Mouse (Mus musculus) lung, embryonic 14.5 days (tissue): Measurements from ENCODE around the gene Cth. TPM values are rescaled to one million over a fixed set of nuclear protein-coding genes. Genes with fewer than 3 reads are reported as not detected.

Experiments
- ATAC-seq: fragments of 200-750 bp; cut with Nextera tagmentation; 2 replicates; pipeline ENCODE4 v1.8.0; 2017; ENCODE audit warnings: mild to moderate bottlenecking, moderate TSS enrichment, moderate library complexity; ENCODE audit not compliant: insufficient read depth
- DNase-seq: peaks from one replicate; pipeline ENCODE4 v3.0.0-alpha.2; 2015
- H3K27ac ChIP-seq: fragments of 300-500 bp; sonication (generic); 2 replicates; pipeline ENCODE4 v1.5.1; 2014; ENCODE audit warnings: low read depth, mild to moderate bottlenecking, moderate library complexity
- H3K27me3 ChIP-seq: fragments of 300-500 bp; sonication (generic); 2 replicates; pipeline ENCODE4 v1.6.1; 2014; ENCODE audit warnings: low read length, control low read depth; ENCODE audit not compliant: insufficient read depth
- H3K36me3 ChIP-seq: fragments of 300-500 bp; sonication (generic); 2 replicates; pipeline ENCODE4 v1.6.1; 2014; ENCODE audit warnings: control low read depth; ENCODE audit not compliant: insufficient read depth
- H3K4me1 ChIP-seq: fragments of 300-500 bp; sonication (generic); 2 replicates; pipeline ENCODE4 v1.6.1; 2014; ENCODE audit warnings: antibody characterized with exemption, control low read depth; ENCODE audit not compliant: insufficient read depth
- H3K4me2 ChIP-seq: fragments of 300-500 bp; sonication (generic); 2 replicates; pipeline ENCODE4 v1.6.1; 2014; ENCODE audit warnings: mild to moderate bottlenecking
- H3K4me3 ChIP-seq: fragments of 300-500 bp; sonication (generic); 2 replicates; pipeline ENCODE4 v1.5.1; 2014; ENCODE audit warnings: low read depth, low read length
- H3K9ac ChIP-seq: fragments of 300-500 bp; sonication (generic); 2 replicates; pipeline ENCODE4 v1.6.1; 2014
- H3K9me3 ChIP-seq: fragments of 300-500 bp; sonication (generic); 2 replicates; pipeline ENCODE4 v1.6.1; 2016; ENCODE audit warnings: low read depth, low read length, control low read depth
- CTCF ChIP-seq: IDR thresholded peaks from 2 replicates; pipeline ENCODE4 v1.5.1; 2016; ENCODE audit warnings: antibody characterized with exemption, low read depth
- WGBS: fragments of 180-500 bp; shearing (Covaris S2); extraction: QIAGEN DNeasy Blood & Tissue Kit; methylation state at CpG from one replicate; pipeline ENCODE4 v1.1.7; 2014; 5-methylcytosine and 5-hydroxymethylcytosine counted together
- polyA plus RNA-seq: library from polyadenylated mRNA; unstranded; fragments of >200 nt; fragmentation: Nextera tagmentation; extraction: Ambion mirVana; gene quantifications from 2 replicates; pipeline ENCODE4 v1.2.1, GENCODE M21; 2014

Cth gene
- polyA plus RNA-seq, 1 experiment from 2014 or later = 10.5 TPM

DNA sequence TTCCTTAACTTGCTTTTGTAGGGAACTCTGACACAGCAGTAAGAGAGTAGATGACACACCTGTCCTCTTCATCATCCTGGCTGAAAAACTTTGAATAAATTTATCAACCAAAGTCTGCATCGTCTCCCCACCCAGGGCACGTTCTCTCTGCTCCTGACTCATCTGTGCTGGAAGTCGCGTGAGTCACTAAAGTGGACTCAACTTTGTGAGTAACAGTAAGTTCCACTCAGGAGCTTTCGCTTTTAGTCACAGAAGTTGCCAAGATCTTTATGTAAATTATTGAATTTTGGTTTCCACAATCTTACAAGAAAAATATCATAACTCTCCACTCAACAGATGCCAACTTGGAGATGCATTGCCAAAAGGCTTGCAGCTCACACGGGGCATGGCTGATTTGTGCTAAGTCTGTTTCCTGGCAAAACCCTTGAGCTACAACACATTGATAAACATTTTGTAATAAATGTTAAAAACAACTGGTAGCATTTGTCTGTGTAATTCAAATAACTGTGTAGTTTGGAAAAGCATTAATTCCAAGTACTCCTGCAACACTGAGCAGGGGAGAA lies 40.7 kb downstream of the Cth start:
- TF ChIP-seq CTCF = no peak
- DNase-seq (no peak), ATAC-seq (no peak)
- Histone ChIP-seq H3K36me3 (no peaks in the 10 kb centered on the region), H3K4me2 (no peak overlapping the region), H3K4me3 (no peak overlapping the region), H3K27me3 (no peaks in the 10 kb centered on the region), H3K9ac (no peak overlapping the region), H3K9me3 (no peaks in the 10 kb centered on the region), H3K27ac (no peak overlapping the region), H3K4me1 (no peaks in the 10 kb centered on the region)
- 74% methylated on average over 6 of the region's 6 CpGs for WGBS

- H3K4me2 ChIP-seq = no peak overlapping the region
- H3K4me3 ChIP-seq = no peak overlapping the region
- no peak overlapping the region for H3K27ac ChIP-seq
- WGBS = 76% methylated on average over 4 of the region's 4 CpGs
- DNase-seq = no peak
- no peak for ATAC-seq
- H3K9me3 ChIP-seq = no peaks in the 10 kb centered on the region
- H3K4me1 ChIP-seq = no peaks in the 10 kb centered on the region
- no peaks in the 10 kb centered on the region for H3K27me3 ChIP-seq
- no peak for TF ChIP-seq CTCF
- H3K9ac ChIP-seq = no peak overlapping the region
- H3K36me3 ChIP-seq = no peaks in the 10 kb centered on the region
Observed at GRCm38 (mm10) chr3:157883085-157883484, 41.8 kb downstream of the Cth start.

DNA sequence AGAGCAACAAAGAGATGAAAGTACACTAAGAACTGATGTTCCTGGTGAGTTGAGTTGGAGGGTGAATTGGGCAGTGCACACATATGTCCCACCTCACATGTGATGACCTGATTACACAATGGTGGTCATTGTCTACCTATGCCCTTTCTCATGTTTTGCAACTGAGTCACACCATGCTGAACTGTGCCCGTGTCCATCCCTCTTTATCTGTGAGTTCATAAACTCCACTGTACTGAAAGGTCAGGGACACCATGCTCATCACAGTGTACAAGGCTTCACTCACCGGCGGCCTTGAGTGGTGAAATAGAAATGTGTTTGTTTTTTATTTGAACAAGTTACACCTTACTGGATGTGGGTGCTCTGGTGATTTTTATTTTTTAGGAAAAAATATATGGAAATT lies 42.9 kb downstream of the Cth start:
- H3K4me3 ChIP-seq = no peak overlapping the region
- H3K36me3 ChIP-seq = no peaks in the 10 kb centered on the region
- H3K27ac ChIP-seq = no peak overlapping the region
- TF ChIP-seq CTCF = no peak
- H3K27me3 ChIP-seq = no peaks in the 10 kb centered on the region
- no peak overlapping the region for H3K9ac ChIP-seq
- no peaks in the 10 kb centered on the region for H3K9me3 ChIP-seq
- WGBS = 82% methylated on average over 3 of the region's 3 CpGs
- no peaks in the 10 kb centered on the region for H3K4me1 ChIP-seq
- no peak for DNase-seq
- no peak overlapping the region for H3K4me2 ChIP-seq
- ATAC-seq = no peak

GRCm38 (mm10) chr3:157880983-157881382 lies 43.9 kb downstream of the Cth start:
- ATAC-seq = no peak
- Histone ChIP-seq H3K27me3 (no peaks in the 10 kb centered on the region), H3K4me3 (no peak overlapping the region), H3K4me2 (no peak overlapping the region), H3K9me3 (no peaks in the 10 kb centered on the region), H3K36me3 (no peaks in the 10 kb centered on the region), H3K9ac (no peak overlapping the region), H3K27ac (no peak overlapping the region), H3K4me1 (no peaks in the 10 kb centered on the region)
- DNase-seq = no peak
- 89% methylated on average over 3 of the region's 3 CpGs for WGBS
- no peak for TF ChIP-seq CTCF

DNA sequence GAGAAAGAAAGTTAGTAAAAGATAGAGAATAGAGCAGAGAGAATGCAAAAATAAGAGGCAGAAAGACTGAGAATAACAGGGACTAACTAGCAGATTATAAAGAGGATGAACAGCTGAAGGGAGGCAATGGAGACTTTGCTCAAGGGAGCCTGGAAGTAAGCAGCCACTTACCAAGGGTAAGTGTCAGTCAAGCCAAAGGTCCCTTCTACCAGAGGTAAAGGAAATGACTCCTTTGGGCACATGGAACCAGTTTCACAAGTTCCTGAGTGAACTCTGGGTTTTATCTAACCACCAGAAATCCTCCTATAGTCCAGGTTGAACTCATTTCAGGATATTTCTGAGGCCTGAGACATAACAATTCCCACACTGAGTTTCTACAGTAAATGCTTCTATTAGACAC lies 47.0 kb downstream of the Cth start:
- Histone ChIP-seq H3K27ac (no peak overlapping the region), H3K36me3 (no peaks in the 10 kb centered on the region)

GRCm38 (mm10) chr3:157876439-157877156 lies 48.3 kb downstream of the Cth start:
- H3K27ac ChIP-seq = no peak overlapping the region
- no peak overlapping the region for H3K4me3 ChIP-seq
- no peaks in the 10 kb centered on the region for H3K9me3 ChIP-seq
- WGBS = 47% methylated on average over 11 of the region's 11 CpGs
- H3K27me3 ChIP-seq = no peaks in the 10 kb centered on the region
- peak; percentile 85 for TF ChIP-seq CTCF
- H3K4me1 ChIP-seq = no peaks in the 10 kb centered on the region
- H3K4me2 ChIP-seq = no peak overlapping the region
- ATAC-seq (peak; percentile 71; the same call in 1 of the 2 replicates), DNase-seq (peak; percentile 87)
- H3K36me3 ChIP-seq = no peaks in the 10 kb centered on the region
- H3K9ac ChIP-seq = no peak overlapping the region

More for the DNA sequence above, 47.0 kb downstream of the Cth start:
- Histone ChIP-seq H3K9me3 (no peaks in the 10 kb centered on the region), H3K27me3 (no peaks in the 10 kb centered on the region), H3K4me1 (no peaks in the 10 kb centered on the region), H3K4me3 (no peak overlapping the region), H3K9ac (no peak overlapping the region), H3K4me2 (no peak overlapping the region)
- DNase-seq = no peak
- TF ChIP-seq CTCF = no peak
- ATAC-seq = no peak

- Histone ChIP-seq H3K4me3 (no peak overlapping the region), H3K4me2 (no peak overlapping the region), H3K27ac (no peak overlapping the region), H3K27me3 (no peaks in the 10 kb centered on the region), H3K36me3 (no peaks in the 10 kb centered on the region), H3K9me3 (no peaks in the 10 kb centered on the region), H3K4me1 (no peaks in the 10 kb centered on the region), H3K9ac (no peak overlapping the region)
- no peak for TF ChIP-seq CTCF
- 41% methylated on average over 4 of the region's 4 CpGs for WGBS
- ATAC-seq (peak; percentile 69), DNase-seq (peak; percentile 56)
Observed at GRCm38 (mm10) chr3:157872897-157873296, 52.0 kb downstream of the Cth start.
